8 mouse cellular contexts compared by ENCODE assay signal in genomic region chr4:132638461-132639190, GRCm38 (mm10). TPM values are rescaled to one million over a fixed set of nuclear protein-coding genes. Genes with fewer than 3 reads are reported as not detected.
DNase-seq lines count a peak whose midpoint lies in the region; ATAC-seq lines count a peak whose summit lies in the region.

TSS of gene Eya3 (plus strand) at chr4:132638987.

- ATAC-seq in megakaryocyte progenitor cell, adult 5-6 weeks (replicated peaks; ENCODE audit: poor library complexity), result peak; percentile 99

- peak; percentile 95 for DNase-seq in adipocyte (ENCODE audit: low spot score)
- DNase-seq in embryo, embryonic 10 days (ENCODE audit: low spot score), result peak; percentile 99
- DNase-seq in gastrocnemius, postnatal 10 days, result peak; percentile 96
- DNase-seq in induced T-regulatory cell, adult 2 months (ENCODE audit: low read depth), result peak; percentile 98
- DNase-seq in left cerebral cortex, adult 9 months (ENCODE audit: low spot score in 2 of 2), result peak; percentile 85 to 94
- DNase-seq in right cerebral cortex, postnatal 14 days, result peak; percentile 91
- DNase-seq in urinary bladder, postnatal 36 days (ENCODE audit: low spot score in 2 of 2), result peak; percentile 87 to 94

RNA-seq across cellular contexts. Expression of gene Eya3, which starts in this region (rescaled TPM):
- 10 to 100 TPM; 13.5 to 16.8 TPM for total RNA-seq in gastrocnemius, postnatal 10 days (2021)
- 55.0 and 58.2 TPM in 2 replicates for total RNA-seq in megakaryocyte progenitor cell, adult 5-6 weeks (2015)
- total RNA-seq in megakaryocyte progenitor cell, adult 5-6 weeks (2017), result 26.7 and 28.7 TPM in 2 replicates

Comparison
In these comparisons a context has a peak if more than half of its experiments do, and no peak if none do; other contexts are left out.
1. Peak in every context shown above with its lines: DNase-seq and ATAC-seq.